Mouse (Mus musculus) kidney, postnatal 25 days (tissue): ENCODE measurements around the gene Cdc25b.

Source experiments
- DNase-seq, 2 experiments: peaks; one replicate each; pipeline ENCODE4 v3.0.0; 2021; ENCODE audit warnings: mixed read lengths in 2 of 2

Cdc25b gene

DNA sequence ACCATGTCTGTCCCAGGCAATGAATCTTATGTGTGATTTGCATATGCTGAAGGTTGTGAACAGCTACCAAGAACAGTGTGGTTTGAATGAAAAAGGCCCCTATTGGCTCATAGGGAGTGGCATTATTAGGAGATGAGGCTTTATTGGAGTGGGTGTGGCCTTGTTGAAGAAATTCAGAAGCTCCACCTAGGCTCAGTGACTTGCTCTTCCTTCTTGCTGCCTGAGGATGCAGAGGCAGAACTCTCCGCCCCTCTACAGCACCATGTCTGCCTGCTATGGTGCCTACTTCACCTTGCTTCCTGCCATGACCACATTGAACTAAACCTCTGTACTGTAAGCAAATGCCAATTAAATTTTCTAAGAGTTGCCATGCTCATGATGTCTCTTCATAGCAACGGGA lies 45.8 kb downstream of the Cdc25b start:
- DNase-seq, result no peak

- peak; percentile 98 to 99 for DNase-seq
Observed at GRCm38 (mm10) chr2:131233307-131234126, 46.8 kb downstream of the Cdc25b start, which contains the start of gene Mavs. Gene Mavs, plus strand, starts transcription at chr2:131234063.

GRCm38 (mm10) chr2:131234127-131234650 lies 47.4 kb downstream of the Cdc25b start:
- peak; percentile 51 to 66 for DNase-seq

GRCm38 (mm10) chr2:131234970-131235635 lies 48.4 kb downstream of the Cdc25b start:
- peak; percentile 58 to 79 for DNase-seq

DNA sequence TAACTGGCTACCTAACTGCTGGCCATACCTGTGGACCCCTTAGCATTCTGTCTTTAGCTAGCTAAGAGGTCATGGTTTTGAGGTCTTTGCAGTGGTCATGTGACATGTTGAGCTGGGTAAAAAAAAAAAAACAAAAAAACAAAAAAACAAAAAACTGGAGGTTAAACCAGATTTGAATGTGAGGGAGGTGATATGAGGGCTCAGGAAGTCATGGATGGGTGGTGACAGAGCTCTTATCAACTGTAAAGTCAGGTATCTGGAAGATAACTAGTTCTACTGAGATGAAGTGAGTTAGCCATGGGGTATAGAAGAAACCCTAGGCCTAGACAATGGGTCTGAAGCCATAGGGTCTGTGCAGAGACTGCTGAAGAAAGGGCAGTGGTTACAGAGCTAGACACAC lies 55.4 kb downstream of the Cdc25b start:
- no peak for DNase-seq

GRCm38 (mm10) chr2:131242929-131243328 lies 56.2 kb downstream of the Cdc25b start:
- DNase-seq, result no peak
